Mouse (Mus musculus) midbrain, postnatal 0 days (tissue): ENCODE measurements around the gene Slc2a13. TPM values are rescaled to one million over a fixed set of nuclear protein-coding genes. Genes with fewer than 3 reads are reported as not detected.

Experiments
- ATAC-seq: fragments of 200-750 bp; cut with Nextera tagmentation; 2 replicates; pipeline ENCODE4 v1.8.0; 2017; ENCODE audit warnings: moderate number of reproducible peaks, mild to moderate bottlenecking, moderate TSS enrichment, moderate library complexity; ENCODE audit not compliant: low FRiP score
- DNase-seq: peaks from one replicate; pipeline ENCODE4 v3.0.0-alpha.2; 2015; ENCODE audit warnings: low spot score
- H3K27ac ChIP-seq: fragments of 300-500 bp; sonication (generic); 2 replicates; pipeline ENCODE4 v1.5.1; 2014; ENCODE audit warnings: low read depth, mild to moderate bottlenecking, low read length, mixed read lengths
- H3K27me3 ChIP-seq: fragments of 300-500 bp; sonication (generic); 2 replicates; pipeline ENCODE4 v1.6.1; 2014; ENCODE audit warnings: low read length, control low read depth, mixed read lengths; ENCODE audit not compliant: insufficient read depth
- H3K36me3 ChIP-seq: fragments of 300-500 bp; sonication (generic); 2 replicates; pipeline ENCODE4 v1.6.1; 2014; ENCODE audit warnings: low read length, control low read depth, mixed read lengths; ENCODE audit not compliant: insufficient read depth
- H3K4me1 ChIP-seq: fragments of 300-500 bp; sonication (generic); 2 replicates; pipeline ENCODE4 v1.6.1; 2014; ENCODE audit warnings: mild to moderate bottlenecking, control low read depth, antibody characterized with exemption, low read length, mixed read lengths; ENCODE audit not compliant: insufficient read depth
- H3K4me2 ChIP-seq: fragments of 300-500 bp; sonication (generic); 2 replicates; pipeline ENCODE4 v1.6.1; 2014; ENCODE audit warnings: low read depth, mild to moderate bottlenecking, low read length, mixed read lengths; ENCODE audit not compliant: poor library complexity, severe bottlenecking
- H3K4me3 ChIP-seq: fragments of 300-500 bp; sonication (generic); 2 replicates; pipeline ENCODE4 v1.5.1; 2014; ENCODE audit warnings: low read depth, mild to moderate bottlenecking, low read length, moderate library complexity
- H3K9ac ChIP-seq: fragments of 300-500 bp; sonication (generic); replicated peaks from 2 replicates; pipeline ENCODE4 v1.6.1; 2014; ENCODE audit warnings: mild to moderate bottlenecking, low read length, moderate library complexity, mixed read lengths; ENCODE audit not compliant: poor library complexity, severe bottlenecking
- H3K9me3 ChIP-seq: fragments of 300-500 bp; sonication (generic); 2 replicates; pipeline ENCODE4 v1.6.1; 2016; ENCODE audit warnings: low read length, control low read depth
- CTCF ChIP-seq: IDR thresholded peaks from 2 replicates; pipeline ENCODE4 v1.5.1; 2016; ENCODE audit warnings: antibody characterized with exemption, mild to moderate bottlenecking
- WGBS: fragments of 180-500 bp; shearing (Covaris S2); extraction: QIAGEN DNeasy Blood & Tissue Kit; methylation state at CpG from one replicate; pipeline ENCODE4 v1.1.7; 2014; 5-methylcytosine and 5-hydroxymethylcytosine counted together
- polyA plus RNA-seq: library from polyadenylated mRNA; unstranded; fragments of >200 nt; fragmentation: Nextera tagmentation; extraction: Ambion mirVana; gene quantifications from 2 replicates; pipeline ENCODE4 v1.2.1, GENCODE M21; 2015
- total RNA-seq: library from RNA; depleted of rRNA; stranded (reverse); fragments of >200 nt; gene quantifications from 2 replicates; pipeline ENCODE4 v1.2.3, GENCODE M21; 2014

Slc2a13 gene
- total and polyA plus RNA-seq, 2 experiments from 2014 or later: 3.3 to 29.2 TPM

DNA sequence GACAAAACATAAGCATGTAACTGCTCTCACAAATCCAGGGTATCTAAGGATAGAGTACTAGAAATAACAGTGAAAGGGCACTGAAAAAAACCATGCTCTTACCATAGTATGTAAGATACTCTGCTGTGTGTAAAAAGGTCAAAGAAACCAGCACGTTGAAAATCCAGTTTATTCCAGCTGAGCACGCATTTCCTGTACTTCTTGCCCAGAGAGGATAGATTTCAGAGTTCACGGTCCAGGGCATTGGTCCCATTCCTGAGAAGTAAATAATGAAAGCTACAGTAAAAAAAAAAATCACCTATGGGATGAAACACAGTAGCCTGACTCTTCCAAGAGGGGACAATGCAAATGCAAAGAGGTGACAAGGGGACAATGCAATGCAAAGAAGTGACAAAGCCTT is 297.1 kb downstream of the Slc2a13 start:
- DNase-seq (no peak), ATAC-seq (no peak)
- H3K27ac ChIP-seq: no peak overlapping the region
- H3K9ac ChIP-seq: no peak overlapping the region
- H3K27me3 ChIP-seq: no peaks in the 10 kb centered on the region
- H3K36me3 ChIP-seq: 0 out of 2 replicates have a peak, but pooled peaks cover 5% of the 10 kb centered on the region
- no peak for TF ChIP-seq CTCF
- H3K9me3 ChIP-seq: no peaks in the 10 kb centered on the region
- H3K4me3 ChIP-seq: no peak overlapping the region
- no peaks in the 10 kb centered on the region for H3K4me1 ChIP-seq
- H3K4me2 ChIP-seq: no peak overlapping the region
- WGBS: 64% methylated on average over 3 of the region's 3 CpGs

DNA sequence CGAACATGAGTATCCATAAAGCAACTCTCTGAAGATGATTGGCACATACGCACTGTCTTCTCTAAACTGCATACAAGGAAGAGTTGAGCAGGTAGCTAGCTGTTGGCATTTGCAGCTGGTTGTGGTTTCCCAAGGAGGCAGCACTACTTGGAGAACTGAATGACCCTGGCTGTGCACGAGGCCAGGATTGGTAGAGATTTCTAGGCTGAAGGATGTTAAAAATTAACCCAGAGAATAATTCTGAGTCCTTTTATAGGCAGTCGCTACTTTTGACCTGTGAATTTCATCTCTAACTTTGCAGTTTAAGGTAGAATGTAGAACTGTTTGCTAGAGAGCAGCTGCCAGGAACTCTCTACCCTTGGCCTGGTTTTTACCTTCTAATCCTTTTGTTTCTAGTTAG is 304.5 kb downstream of the Slc2a13 start:
- no peak overlapping the region for H3K4me2 ChIP-seq
- TF ChIP-seq CTCF: no peak
- no peak overlapping the region for H3K9ac ChIP-seq
- no peak overlapping the region for H3K27ac ChIP-seq
- 94% methylated on average over 4 of the region's 4 CpGs for WGBS
- DNase-seq (no peak), ATAC-seq (no peak)
- no peaks in the 10 kb centered on the region for H3K4me1 ChIP-seq
- H3K27me3 ChIP-seq: no peaks in the 10 kb centered on the region
- 0 out of 2 replicates have a peak, but pooled peaks cover 5% of the 10 kb centered on the region for H3K36me3 ChIP-seq
- H3K9me3 ChIP-seq: no peaks in the 10 kb centered on the region
- no peak overlapping the region for H3K4me3 ChIP-seq

DNA sequence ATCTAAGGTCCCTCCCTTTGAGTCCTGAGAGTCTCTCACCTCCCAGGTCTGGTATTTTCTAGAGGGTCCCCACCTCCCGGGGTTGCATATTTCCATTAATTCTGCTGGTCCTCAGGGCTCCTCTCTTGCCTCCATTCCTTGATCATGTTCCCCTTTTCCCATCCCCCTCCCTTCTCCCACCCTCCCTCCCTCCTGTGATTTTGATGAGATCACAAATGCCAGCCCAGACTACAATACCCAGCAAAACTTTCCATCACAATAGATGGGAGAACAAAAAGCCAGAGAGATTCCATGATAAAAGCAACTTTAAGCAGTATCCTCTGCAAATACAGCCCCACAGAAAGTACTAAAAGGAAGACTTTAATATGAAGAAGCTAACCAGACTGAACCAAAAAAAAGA is 309.1 kb downstream of the Slc2a13 start:
- H3K27me3 ChIP-seq: no peaks in the 10 kb centered on the region
- H3K27ac ChIP-seq: no peak overlapping the region
- ATAC-seq (no peak), DNase-seq (no peak)
- WGBS: 82% methylated on average over 1 of the region's 1 CpGs
- H3K4me1 ChIP-seq: no peaks in the 10 kb centered on the region
- H3K9me3 ChIP-seq: no peaks in the 10 kb centered on the region
- no peak overlapping the region for H3K9ac ChIP-seq
- no peak for TF ChIP-seq CTCF
- no peak overlapping the region for H3K4me3 ChIP-seq
- no peak overlapping the region for H3K4me2 ChIP-seq
- H3K36me3 ChIP-seq: no peaks in the 10 kb centered on the region

DNA sequence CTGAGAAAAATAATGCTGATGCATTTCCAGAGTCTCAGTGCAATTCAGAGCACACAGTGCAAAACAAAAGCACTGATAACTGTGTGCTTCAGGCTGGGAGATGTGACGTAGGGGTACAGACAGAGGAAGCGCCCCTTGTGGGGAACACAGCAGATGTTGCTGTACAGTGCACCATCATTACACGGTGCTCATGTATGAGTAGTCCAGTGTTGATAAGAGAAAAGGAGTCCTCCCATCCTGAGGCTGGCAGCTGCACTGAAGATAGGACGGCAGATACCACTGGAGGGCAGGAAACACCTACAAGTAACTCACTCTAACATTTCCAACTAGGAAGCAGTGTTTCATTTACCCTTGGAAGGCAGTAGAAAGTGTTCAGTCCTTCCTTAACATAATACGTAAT is 312.5 kb downstream of the Slc2a13 start:
- peak; percentile 57 for TF ChIP-seq CTCF

DNA sequence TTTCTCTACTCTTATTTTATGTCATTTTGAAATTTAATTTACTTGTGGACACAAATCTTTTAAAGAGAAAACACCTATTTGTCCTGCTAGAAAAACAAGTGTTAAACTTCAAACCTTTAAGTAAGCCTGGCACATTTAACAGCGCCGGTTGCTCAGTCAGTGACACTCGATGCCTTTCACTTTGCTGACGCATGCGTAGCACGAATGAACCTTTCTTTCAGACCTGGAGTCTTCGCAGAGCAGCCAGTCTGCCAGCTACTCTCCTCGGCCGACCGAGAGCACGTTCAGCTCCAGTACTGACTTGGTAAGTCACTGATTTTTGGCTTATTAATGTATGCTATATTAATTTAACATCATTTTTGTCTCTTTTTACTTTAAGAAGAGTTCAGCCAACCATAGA is 315.9 kb downstream of the Slc2a13 start:
- no peak overlapping the region for H3K9ac ChIP-seq
- H3K27me3 ChIP-seq: no peaks in the 10 kb centered on the region
- no peaks in the 10 kb centered on the region for H3K4me1 ChIP-seq
- no peaks in the 10 kb centered on the region for H3K36me3 ChIP-seq
- H3K27ac ChIP-seq: no peak overlapping the region
- no peak for TF ChIP-seq CTCF
- no peaks in the 10 kb centered on the region for H3K9me3 ChIP-seq
- DNase-seq: peak; percentile 32
- ATAC-seq: no peak
- H3K4me2 ChIP-seq: no peak overlapping the region
- WGBS: 67% methylated on average over 11 of the region's 11 CpGs
- H3K4me3 ChIP-seq: no peak overlapping the region

More for the DNA sequence above, 312.5 kb downstream of the Slc2a13 start:
- Histone ChIP-seq H3K9me3 (no peaks in the 10 kb centered on the region), H3K4me1 (no peaks in the 10 kb centered on the region), H3K27ac (no peak overlapping the region), H3K27me3 (no peaks in the 10 kb centered on the region), H3K4me2 (no peak overlapping the region), H3K9ac (no peak overlapping the region), H3K36me3 (no peaks in the 10 kb centered on the region), H3K4me3 (no peak overlapping the region)
- WGBS: 63% methylated on average over 5 of the region's 5 CpGs
- no peak for ATAC-seq
- DNase-seq: peak; percentile 31

DNA sequence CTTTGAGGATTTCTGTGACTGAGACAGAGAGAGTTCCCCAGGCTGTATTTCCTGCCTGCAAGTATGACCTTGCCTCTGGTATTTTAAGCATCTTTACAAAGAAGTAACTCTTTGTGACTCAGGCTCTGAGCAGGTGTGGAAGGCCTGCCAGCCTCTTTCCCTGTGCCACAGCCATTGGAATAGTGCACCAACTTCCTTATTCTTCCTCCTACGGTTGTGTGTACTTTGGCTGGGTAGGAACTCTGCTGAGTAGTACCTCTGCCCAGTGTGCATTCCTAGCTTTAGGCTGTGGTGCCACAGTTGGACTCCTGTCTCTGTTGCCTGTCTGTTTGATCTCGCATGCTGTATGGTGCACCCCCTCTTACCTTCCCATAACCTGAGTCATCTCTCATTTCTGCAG is 317.8 kb downstream of the Slc2a13 start:
- ATAC-seq (no peak), DNase-seq (no peak)
- H3K4me2 ChIP-seq: no peak overlapping the region
- WGBS: 95% methylated on average over 2 of the region's 2 CpGs
- no peak overlapping the region for H3K9ac ChIP-seq
- no peaks in the 10 kb centered on the region for H3K36me3 ChIP-seq
- H3K9me3 ChIP-seq: no peaks in the 10 kb centered on the region
- no peak overlapping the region for H3K27ac ChIP-seq
- no peak for TF ChIP-seq CTCF
- no peak overlapping the region for H3K4me3 ChIP-seq
- no peaks in the 10 kb centered on the region for H3K27me3 ChIP-seq
- H3K4me1 ChIP-seq: no peaks in the 10 kb centered on the region
